Mouse (Mus musculus) liver, adult 2 months (tissue): ENCODE results near the gene Atp6v1b1.

Experiments
- CTCF ChIP-seq: fragments of 200-500 bp; IDR thresholded peaks from 2 replicates; pipeline ENCODE4 v1.5.1; 2011; ENCODE audit warnings: low read depth, low read length, control low read depth
- POLR2A ChIP-seq: fragments of 200-500 bp; IDR thresholded peaks from 2 replicates; pipeline ENCODE4 v1.6.1; 2011; ENCODE audit warnings: low read length, control low read depth; ENCODE audit not compliant: insufficient read depth; ENCODE audit errors: extremely low read depth

DNA sequence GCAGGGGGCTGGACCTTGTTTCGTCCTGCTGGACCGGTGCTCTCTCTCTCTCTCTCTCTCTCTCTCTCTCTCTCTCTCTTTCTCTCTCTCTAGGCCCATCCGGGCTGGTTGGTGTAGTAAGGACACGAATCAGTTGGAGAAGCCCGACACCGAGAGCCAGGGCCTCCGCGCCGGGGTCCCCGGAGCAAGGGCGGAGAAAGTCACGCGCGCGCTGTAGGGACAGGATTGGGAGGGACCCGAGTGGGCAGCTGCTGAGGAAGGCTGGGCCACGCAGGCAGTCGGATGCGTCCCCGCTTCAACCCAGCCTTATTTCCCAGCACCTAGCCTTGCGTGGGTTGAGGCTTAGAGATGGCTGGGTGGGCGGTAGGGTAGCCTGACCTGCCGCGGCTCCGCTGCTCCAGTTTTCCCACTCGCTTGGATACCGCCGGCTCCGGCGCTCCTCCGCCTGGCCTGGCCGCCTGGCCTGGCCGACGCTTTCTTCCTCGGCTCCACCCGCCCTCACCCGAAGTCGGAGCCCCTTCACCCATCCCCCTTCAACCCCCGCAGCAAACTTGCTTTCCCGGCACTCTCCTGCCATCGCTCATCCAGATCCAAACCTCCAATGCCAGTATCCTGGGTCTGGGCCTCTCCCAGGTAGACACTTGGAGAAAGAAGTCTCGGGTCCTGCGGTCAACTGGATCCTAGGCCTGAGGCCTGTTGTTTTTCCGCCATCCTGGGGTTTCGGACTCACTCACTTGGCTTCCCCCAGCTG is 30.9 kb upstream of the Atp6v1b1 start:
- TF ChIP-seq POLR2A (no peak), CTCF (no peak)
